Mouse (Mus musculus) CH12.LX (cell line): Measurements from ENCODE around the gene Gck.

Source experiments
- CHD2 ChIP-seq: IDR thresholded peaks from 2 replicates; pipeline ENCODE4 v1.6.1; 2011; ENCODE audit warnings: low read length, improper control_type of control experiment
- CTCF ChIP-seq, 2 experiments: IDR thresholded peaks in 1 of 2; conservative IDR thresholded peaks in 1 of 2; 2 replicates each; pipeline ENCODE4 v1.5.1; 2011 to 2012; ENCODE audit warnings: low read depth in 2 of 2, low read length in 2 of 2, improper control_type of control experiment in 1 of 2, inconsistent platforms in 1 of 2, mild to moderate bottlenecking in 1 of 2, moderate library complexity in 1 of 2
- EP300 ChIP-seq: IDR thresholded peaks from 2 replicates; pipeline ENCODE4 v1.6.1; 2011; ENCODE audit warnings: low read length, improper control_type of control experiment
- HCFC1 ChIP-seq: IDR thresholded peaks from 2 replicates; pipeline ENCODE4 v1.6.1; 2012; ENCODE audit warnings: low read depth, mild to moderate bottlenecking, inconsistent platforms, low read length, improper control_type of control experiment
- MAX ChIP-seq: IDR thresholded peaks from 2 replicates; pipeline ENCODE4 v1.6.1; 2011; ENCODE audit warnings: low read length, improper control_type of control experiment
- POLR2A ChIP-seq: IDR thresholded peaks from 2 replicates; pipeline ENCODE4 v1.6.1; 2011; ENCODE audit warnings: low read depth, mild to moderate bottlenecking, improper control_type of control experiment, low read length
- RAD21 ChIP-seq: IDR thresholded peaks from 2 replicates; pipeline ENCODE4 v1.6.1; 2011; ENCODE audit warnings: low read depth, mild to moderate bottlenecking, low read length, improper control_type of control experiment, moderate library complexity
- RCOR1 ChIP-seq: conservative IDR thresholded peaks from 2 replicates; pipeline ENCODE4 v1.6.1; 2012; ENCODE audit warnings: low read depth, mild to moderate bottlenecking, inconsistent platforms, low read length, improper control_type of control experiment
- TCF12 ChIP-seq: IDR thresholded peaks from 2 replicates; pipeline ENCODE4 v1.6.1; 2014; ENCODE audit warnings: low read depth, mild to moderate bottlenecking, inconsistent platforms, low read length, improper control_type of control experiment
- USF1 ChIP-seq: IDR thresholded peaks from 2 replicates; pipeline ENCODE4 v1.6.1; 2014; ENCODE audit warnings: low read depth, mild to moderate bottlenecking, inconsistent platforms, low read length, improper control_type of control experiment
- USF2 ChIP-seq: conservative IDR thresholded peaks from 2 replicates; pipeline ENCODE4 v1.6.1; 2011; ENCODE audit warnings: low read depth, low read length, improper control_type of control experiment
- ZC3H11A ChIP-seq: IDR thresholded peaks from 2 replicates; pipeline ENCODE4 v1.6.1; 2012; ENCODE audit warnings: low read depth, mild to moderate bottlenecking, inconsistent platforms, low read length, improper control_type of control experiment
- ZKSCAN1 ChIP-seq: IDR thresholded peaks from 2 replicates; pipeline ENCODE4 v1.6.1; 2012; ENCODE audit warnings: low read depth, inconsistent platforms, low read length, improper control_type of control experiment, borderline replicate concordance
- ZMIZ1 ChIP-seq: IDR thresholded peaks from 2 replicates; pipeline ENCODE4 v1.6.1; 2012; ENCODE audit warnings: low read depth, mild to moderate bottlenecking, inconsistent platforms, low read length, improper control_type of control experiment

GRCm38 (mm10) chr11:5867196-5867595, 82.7 kb downstream of the Gck start:
- TF ChIP-seq ZC3H11A (no peak), POLR2A (no peak), CHD2 (no peak), TCF12 (no peak), CTCF (conservative IDR thresholded peaks at IDR 0.05 in 1 of 2, IDR thresholded peaks at IDR 0.05 in 1 of 2; ENCODE audit: low read depth in 2 of 2, low read length in 2 of 2) (no peak), RCOR1 (no peak), USF1 (no peak), RAD21 (no peak), HCFC1 (no peak), EP300 (no peak), ZMIZ1 (no peak), ZKSCAN1 (no peak), MAX (no peak), USF2 (no peak)
